Mouse (Mus musculus): ENCODE measurements at regions not wholly inside any gene's neighbourhood (a gene's known extent, or its start where the extent isn't known, plus 50 kb on each side); places are given as distances from the start of the nearest gene placed in this dataset.

GRCm38 (mm10) chr4:124542696-124543095, 67.9 kb downstream of the 3100002H09Rik start:
- DNase-seq (ENCODE audit: low spot score in 2 of 2), result no peak
- intact Hi-C loops (cut with DNase I), result no loop called here

DNA sequence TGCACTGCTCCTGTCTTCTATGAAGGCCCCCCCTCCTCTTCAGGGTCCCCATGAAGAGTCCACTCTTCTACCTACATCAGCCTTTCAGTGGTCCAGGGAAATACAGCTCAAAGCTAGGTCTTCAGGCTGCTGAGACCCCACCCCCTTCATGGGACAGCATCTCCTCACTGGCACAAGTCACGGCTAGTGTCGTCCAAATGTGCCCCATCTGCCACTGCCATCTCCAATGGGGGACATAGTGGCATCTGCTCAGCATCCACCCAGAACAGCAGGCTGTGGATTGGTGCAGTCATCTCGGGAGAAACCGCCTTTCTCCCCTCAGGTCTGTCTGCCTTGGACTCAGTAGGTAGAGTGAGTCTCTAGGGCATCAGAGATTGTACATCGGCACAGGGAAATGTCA, 72.1 kb downstream of the 3100002H09Rik start:
- intact Hi-C loops (cut with DNase I), result no loop called here

GRCm38 (mm10) chr4:124537681-124538080, 72.9 kb downstream of the 3100002H09Rik start:
- DNase-seq (ENCODE audit: low spot score in 2 of 2), result no peak
- intact Hi-C loops (cut with DNase I), result no loop called here

More for the DNA sequence above, 72.1 kb downstream of the 3100002H09Rik start:
- DNase-seq (ENCODE audit: low spot score in 2 of 2), result no peak

DNA sequence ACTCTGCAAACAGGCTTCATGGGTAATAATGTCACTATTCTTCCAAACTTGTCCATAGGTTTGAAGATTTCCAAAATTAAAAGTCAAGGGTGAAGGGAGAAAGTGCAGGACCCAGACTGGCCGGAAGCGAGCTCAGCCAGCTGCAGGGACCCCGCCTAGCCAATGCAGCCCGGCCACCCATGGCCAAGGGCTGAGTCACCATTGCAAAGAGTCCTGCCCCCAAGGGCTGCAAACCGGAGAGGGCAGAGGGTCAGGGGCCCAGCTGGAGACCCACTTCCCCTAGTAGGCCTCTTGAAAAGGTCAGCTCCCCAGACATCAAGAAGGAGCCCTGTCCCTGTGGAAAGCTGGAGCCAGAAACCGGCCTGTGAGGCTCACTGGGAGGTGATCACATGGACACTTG, 77.0 kb downstream of the 3100002H09Rik start:
- intact Hi-C loops (cut with DNase I), result no loop called here
- no peak for DNase-seq (ENCODE audit: low spot score in 2 of 2)

DNA sequence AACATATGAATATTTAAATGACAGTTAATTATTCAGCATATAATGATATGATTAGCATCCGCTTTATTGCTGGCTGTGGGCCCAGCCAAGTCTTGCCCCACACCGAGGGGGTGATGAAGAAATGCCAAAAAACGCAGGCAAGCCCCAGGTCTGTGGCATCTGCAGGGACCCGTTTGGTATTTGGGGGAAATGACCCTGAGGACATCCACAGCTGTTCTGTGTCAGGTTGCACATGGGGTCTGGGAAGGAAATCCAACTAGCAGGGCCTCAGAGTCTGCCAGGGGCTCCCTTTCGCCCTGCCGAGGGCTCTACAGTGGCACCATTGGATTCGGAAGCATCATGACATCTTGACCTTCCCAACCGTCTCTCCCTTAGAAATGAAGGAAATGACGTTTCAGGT, 80.0 kb downstream of the 3100002H09Rik start:
- intact Hi-C loops (cut with DNase I), result no loop called here
- no peak for DNase-seq (ENCODE audit: low spot score in 2 of 2)

- intact Hi-C loops (cut with DNase I), result no loop called here
- no peak for DNase-seq (ENCODE audit: low spot score in 2 of 2)
Observed at GRCm38 (mm10) chr4:124526822-124527221, 83.8 kb downstream of the 3100002H09Rik start.

GRCm38 (mm10) chr4:124526362-124526761, 84.2 kb downstream of the 3100002H09Rik start:
- DNase-seq (ENCODE audit: low spot score in 2 of 2), result no peak
- intact Hi-C loops (cut with DNase I), result no loop called here

DNA sequence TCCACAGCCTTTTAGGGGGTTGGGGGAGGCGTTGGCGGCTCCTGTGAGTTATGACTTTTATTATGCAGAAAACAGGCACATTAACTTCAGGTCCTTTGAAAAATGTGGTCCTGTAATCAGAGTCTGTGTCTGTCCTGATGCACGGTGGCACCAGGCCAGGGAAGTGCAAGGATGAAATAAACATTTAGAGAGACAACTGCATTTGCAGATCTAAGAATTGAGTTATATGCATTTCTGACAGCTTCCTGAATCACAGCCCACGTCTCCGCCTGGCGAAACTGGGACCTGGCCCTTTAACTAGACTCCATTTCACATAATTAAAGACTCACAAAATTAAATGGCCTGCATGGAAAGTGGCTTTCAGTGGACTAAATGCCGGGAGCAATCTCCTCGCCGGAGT, 90.3 kb downstream of the 3100002H09Rik start:
- intact Hi-C loops (cut with DNase I), result no loop called here

GRCm38 (mm10) chr4:124511761-124512160, 98.8 kb downstream of the 3100002H09Rik start:
- intact Hi-C loops (cut with DNase I), result no loop called here
- DNase-seq (ENCODE audit: low spot score in 2 of 2), result peak; percentile 41 to 58

More for the DNA sequence above, 90.3 kb downstream of the 3100002H09Rik start:
- DNase-seq (ENCODE audit: low spot score in 2 of 2), result no peak

DNA sequence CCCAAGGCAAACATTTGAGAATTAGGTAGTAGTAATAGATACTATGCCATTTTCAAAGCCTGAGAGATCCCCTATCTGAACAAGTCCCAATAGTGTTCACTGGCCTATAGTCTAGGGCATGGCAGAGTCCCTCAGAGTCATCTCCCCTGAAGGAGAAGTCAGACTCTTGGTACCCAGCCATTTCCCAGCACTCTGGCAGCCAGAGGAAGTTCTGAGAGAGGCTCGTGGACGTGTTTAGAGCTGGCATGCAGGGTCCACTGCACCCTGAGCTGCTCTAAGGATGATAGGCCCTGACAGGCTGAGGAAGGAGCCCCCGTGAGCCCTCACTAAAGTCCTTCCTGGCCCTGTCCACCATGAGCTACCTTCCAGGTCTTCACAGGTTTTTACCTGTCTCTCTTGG, 99.8 kb downstream of the 3100002H09Rik start:
- intact Hi-C loops (cut with DNase I), result no loop called here
- no peak for DNase-seq (ENCODE audit: low spot score in 2 of 2)

GRCm38 (mm10) chr4:124509695-124510094, 100.9 kb downstream of the 3100002H09Rik start:
- intact Hi-C loops (cut with DNase I), result no loop called here
- peak in 1 of 2 experiments; percentile 15 for DNase-seq (ENCODE audit: low spot score in 2 of 2)

DNA sequence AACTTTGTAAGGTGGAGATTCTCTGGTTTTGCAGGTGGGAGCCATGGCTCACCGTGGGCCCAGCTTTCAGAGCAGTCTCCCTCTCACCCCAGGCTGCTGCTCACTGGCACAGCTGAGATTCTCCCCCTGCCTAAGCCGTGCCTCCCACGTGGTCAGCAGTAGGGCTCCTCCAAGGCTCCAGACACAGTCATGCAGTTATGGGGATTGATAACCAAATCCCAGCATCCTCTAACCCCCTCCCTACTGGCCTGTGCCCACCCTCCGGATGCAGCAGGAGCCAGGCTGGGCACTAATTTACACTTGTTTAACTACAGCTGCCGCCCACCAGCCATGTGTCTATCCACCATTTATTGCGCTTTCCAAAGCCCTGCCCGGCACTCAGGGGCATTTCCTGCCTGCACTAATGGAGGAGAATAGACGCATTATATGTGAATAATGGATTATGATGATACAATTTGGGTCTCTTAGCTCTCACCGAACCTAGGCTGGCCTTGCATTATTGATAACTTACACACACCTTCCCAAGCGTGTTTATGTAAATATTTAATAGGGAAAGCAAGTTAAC, 104.4 kb downstream of the 3100002H09Rik start:
- intact Hi-C loops (cut with DNase I), result no loop called here
- DNase-seq (ENCODE audit: low spot score in 2 of 2), result no peak

DNA sequence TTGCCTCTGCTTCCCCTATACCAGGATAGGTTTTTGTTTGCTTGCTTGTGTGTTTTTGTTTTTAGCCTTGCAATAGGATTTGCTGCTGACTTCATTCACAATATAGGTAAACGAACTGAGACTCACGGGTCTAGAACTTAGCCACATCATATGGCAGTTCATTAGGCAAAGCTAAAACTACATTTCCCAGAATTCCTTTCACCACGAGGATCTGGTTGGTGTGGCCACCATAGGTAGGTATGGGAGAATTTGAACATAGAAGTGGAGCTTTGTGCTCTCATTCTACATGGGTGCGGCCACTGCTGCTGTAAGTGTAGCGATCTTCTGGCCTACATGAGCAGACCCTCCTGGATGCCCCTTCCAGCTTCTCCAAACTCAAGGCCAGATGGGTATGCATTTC, 108.8 kb downstream of the 3100002H09Rik start:
- no peak for DNase-seq (ENCODE audit: low spot score in 2 of 2)

DNA sequence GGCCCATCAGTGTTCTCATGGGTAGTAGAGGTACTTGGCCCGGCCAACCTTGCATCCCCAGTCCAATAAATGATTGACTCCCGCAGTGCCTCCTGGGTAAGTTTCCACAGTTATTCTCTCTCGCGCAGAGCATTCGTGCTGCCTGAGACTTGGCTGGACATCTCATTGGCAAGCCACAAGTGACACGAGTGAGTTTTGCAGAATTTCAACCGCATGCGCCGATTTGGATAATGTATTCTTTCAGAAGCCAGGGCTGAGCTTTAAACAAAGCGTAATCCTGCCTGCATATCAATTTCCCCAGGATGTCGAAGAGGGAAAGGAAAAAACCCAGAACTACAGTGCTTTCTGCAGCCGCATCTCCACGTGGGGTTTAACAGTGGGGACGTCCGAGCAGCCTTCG, 112.6 kb downstream of the 3100002H09Rik start:
- DNase-seq (ENCODE audit: low spot score in 2 of 2), result no peak

More for the DNA sequence above, 108.8 kb downstream of the 3100002H09Rik start:
- intact Hi-C loops (cut with DNase I), result no loop called here

GRCm38 (mm10) chr4:124485941-124486581, 124.5 kb downstream of the 3100002H09Rik start:
- no peak for DNase-seq (ENCODE audit: low spot score in 2 of 2)
- intact Hi-C loops (cut with DNase I), result no loop called here

More for the DNA sequence above, 112.6 kb downstream of the 3100002H09Rik start:
- intact Hi-C loops (cut with DNase I), result no loop called here

GRCm38 (mm10) chr4:124484613-124485586, 125.7 kb downstream of the 3100002H09Rik start:
- intact Hi-C loops (cut with DNase I), result no loop called here
- DNase-seq (ENCODE audit: low spot score in 2 of 2), result no peak

- intact Hi-C loops (cut with DNase I), result no loop called here
- DNase-seq (ENCODE audit: low spot score in 2 of 2), result no peak
Observed at GRCm38 (mm10) chr4:124477870-124478301, 132.7 kb downstream of the 3100002H09Rik start.

GRCm38 (mm10) chr4:124477359-124477868, 133.2 kb downstream of the 3100002H09Rik start:
- no peak for DNase-seq (ENCODE audit: low spot score in 2 of 2)
- intact Hi-C loops (cut with DNase I), result no loop called here

DNA sequence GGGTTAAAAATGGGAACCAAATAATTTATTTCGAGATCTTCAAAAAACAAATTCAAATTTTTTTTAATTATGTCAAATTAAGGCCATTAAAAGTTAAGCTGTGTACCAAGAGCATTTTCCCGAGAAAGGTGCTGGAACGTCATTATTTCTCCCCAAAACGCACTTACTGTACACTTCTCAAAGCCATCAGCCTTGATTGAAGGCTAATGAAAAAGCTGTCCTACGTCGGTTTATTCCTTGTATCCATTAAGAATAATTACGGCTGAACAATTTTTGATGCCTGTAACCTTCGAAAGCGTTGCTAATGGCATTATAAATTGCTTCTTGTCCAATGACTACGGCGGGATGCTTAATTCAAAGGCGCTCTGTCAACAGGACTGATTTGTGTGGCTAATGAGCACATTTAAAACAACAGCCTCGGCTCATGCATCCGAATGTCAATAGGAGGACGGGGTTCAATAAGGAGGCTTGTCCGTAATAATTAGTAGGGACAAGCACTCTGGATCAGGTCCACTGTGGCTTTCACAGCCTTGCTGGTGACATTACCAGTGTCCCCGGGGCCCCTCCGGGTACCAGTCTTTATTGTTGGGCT, 145.3 kb downstream of the 3100002H09Rik start:
- no peak for DNase-seq (ENCODE audit: low spot score in 2 of 2)
- intact Hi-C loops (cut with DNase I), result no loop called here

Data from left cerebral cortex, postnatal 36 days (tissue).